Mouse (Mus musculus) adrenal gland, postnatal 25 days (tissue): ENCODE results near the gene Tesmin. TPM values are rescaled to one million over a fixed set of nuclear protein-coding genes. Genes with fewer than 3 reads are reported as not detected.

Experiments used
- DNase-seq: peaks from one replicate; pipeline ENCODE4 v3.0.0; 2021; ENCODE audit warnings: mixed read lengths
- long read RNA-seq: library from polyadenylated mRNA; stranded (forward); transcript quantifications from one replicate; pipeline ENCODE4 v2.0.0, GENCODE M21; 2021
- total RNA-seq: library from RNA; stranded (reverse); gene quantifications from 2 replicates; pipeline ENCODE4 v1.2.3, GENCODE M21; 2021

The Tesmin gene
- total RNA-seq: 0.52 and 0.97 TPM in 2 replicates
- long read RNA-seq: 0 reads

- peak; percentile 87 for DNase-seq
These were observed at the start of gene Tesmin for GRCm38 (mm10) chr19:3388629-3389057. TSS of gene Tesmin (plus strand) at chr19:3388857.

GRCm38 (mm10) chr19:3339187-3339586 lies 49.5 kb upstream of the Tesmin start:
- DNase-seq: no peak

DNA sequence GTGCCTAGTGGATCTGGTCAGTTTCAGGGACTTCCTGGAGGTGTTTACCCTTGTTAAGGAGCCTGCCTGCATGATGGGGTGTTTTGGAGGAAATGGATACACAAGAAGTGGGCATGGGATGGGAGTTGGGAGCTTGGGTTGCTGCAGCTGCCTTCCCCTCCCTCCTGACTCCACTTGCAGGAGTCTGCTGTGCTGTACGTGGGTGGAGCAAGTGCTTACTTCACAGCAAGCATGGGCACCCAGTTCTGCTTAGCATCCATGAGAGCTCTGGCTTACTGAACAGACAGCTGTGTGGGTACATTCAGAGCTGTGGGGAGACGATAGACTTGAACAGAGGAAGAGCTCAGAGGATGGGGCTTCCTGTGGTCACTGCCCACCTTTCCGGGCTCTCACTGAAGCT lies 47.6 kb upstream of the Tesmin start:
- no peak for DNase-seq

- no peak for DNase-seq
These were observed 44.7 kb upstream of the Tesmin start for GRCm38 (mm10) chr19:3343929-3344328.

DNA sequence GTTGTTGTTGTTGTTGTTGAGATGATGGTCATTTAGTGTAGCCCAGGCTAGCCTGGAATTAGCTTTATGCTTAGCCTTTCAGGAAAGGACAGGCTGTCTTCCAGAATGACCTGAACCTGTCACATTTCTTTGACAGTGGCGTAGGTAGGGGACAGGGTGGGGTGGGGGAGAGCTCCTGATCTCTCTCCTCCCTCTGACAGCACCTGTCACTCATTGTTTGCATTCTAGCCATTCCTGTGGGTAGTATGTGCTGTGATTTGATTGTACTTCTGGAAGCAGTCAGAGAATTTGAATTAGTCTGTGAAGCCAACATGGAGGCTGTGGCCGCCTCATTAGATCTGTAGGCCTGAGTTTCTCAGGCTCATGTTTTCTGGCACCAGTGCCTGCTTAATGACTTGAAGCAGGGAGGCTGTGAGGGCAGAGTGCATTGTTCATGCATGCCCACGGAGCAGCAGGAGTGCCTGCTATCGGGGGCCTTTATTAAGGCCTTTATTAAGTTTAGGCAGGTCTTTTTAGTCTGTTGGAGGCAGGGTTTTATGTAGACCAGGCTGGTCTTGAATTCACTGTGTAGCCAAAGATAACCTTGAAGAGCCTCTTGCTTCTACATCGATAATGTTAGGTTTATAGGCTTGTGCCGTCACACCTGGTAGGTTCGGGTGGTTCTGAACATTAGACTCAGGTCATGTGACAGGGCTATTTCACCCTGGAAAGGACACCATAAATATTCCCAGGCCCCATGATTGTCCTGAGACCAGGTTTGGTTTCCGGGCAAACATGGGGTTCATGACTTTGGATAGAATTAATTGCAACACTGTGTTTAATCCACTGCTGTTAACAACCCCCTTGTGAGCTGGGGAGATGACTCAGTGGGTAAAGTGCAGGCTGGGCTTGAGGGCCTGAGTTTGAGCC lies 43.8 kb upstream of the Tesmin start:
- no peak for DNase-seq

GRCm38 (mm10) chr19:3347784-3348183 lies 40.9 kb upstream of the Tesmin start:
- DNase-seq: no peak

DNA sequence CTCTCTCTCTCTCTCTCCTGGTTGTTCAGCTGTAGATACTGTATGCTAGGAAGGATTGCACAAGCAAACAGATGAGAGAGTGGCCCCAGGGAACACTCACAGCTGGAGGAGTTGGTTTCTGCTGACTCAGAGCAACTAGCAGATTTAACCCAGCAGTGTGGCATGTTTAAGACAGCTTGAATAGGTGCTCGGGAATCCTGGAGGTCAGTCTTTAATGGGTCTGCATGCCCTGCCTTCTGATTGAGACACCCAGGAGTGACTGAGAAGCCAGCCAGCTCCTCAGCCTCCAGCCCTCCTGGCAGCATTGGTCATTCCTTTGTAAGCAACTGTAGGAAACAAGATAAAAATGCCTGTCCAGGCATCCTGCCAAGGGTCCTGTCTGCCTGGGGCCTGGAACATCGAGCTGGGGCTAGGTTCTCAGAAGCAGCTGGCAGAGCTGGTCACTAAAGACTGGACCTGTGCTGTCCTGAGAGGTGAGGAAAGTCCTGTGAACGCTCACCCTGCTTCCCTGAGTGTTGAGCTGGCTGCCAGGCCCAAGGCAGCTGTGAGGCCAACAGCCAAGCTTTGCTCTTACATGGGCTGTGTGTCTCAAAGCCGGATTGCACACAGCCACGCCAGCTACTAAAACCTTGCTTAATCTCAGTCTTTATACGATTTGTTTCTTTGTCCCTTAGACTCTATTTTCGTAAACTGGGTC lies 35.1 kb upstream of the Tesmin start:
- peak; percentile 69 for DNase-seq

DNA sequence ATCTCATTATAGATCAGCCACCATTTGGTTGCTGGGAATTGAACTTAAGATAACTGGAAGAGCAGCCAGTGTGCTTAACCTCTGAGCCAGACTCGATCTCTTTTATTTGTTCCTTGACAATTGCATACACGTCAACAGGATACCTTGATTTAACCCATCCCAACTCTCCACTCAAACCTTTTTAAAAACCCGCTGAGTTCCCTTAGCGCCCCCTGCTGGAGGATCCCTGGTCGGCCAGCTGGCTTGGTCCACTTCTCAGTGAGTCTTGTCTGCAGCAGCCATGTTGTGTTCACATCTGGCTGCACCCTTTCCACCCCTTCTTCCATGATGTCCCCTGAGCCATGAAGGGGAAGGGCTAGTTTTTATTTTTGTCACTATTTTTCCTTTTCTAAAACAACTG lies 33.6 kb upstream of the Tesmin start:
- DNase-seq: peak; percentile 55

GRCm38 (mm10) chr19:3356516-3356915 lies 32.1 kb upstream of the Tesmin start:
- DNase-seq: no peak

DNA sequence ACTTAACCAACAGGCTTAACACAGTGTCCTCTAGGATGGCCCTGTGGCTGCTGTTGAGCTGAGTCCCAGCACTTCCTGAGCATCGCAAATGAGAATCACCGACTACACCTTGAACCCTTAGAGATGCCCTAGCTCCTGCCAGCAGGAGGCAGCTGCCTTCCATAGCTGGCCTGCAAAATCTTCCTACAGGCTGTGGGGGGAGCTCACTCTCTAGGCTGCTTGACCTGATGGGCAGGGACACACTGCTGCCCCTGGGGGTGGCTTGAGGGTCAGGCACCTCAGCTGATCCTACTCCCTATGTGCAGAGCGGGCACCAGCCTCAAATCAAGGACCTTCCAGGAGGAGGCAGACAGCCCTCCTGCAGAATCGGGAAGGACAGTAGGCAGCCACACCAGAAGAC lies 31.0 kb upstream of the Tesmin start:
- DNase-seq: no peak

DNA sequence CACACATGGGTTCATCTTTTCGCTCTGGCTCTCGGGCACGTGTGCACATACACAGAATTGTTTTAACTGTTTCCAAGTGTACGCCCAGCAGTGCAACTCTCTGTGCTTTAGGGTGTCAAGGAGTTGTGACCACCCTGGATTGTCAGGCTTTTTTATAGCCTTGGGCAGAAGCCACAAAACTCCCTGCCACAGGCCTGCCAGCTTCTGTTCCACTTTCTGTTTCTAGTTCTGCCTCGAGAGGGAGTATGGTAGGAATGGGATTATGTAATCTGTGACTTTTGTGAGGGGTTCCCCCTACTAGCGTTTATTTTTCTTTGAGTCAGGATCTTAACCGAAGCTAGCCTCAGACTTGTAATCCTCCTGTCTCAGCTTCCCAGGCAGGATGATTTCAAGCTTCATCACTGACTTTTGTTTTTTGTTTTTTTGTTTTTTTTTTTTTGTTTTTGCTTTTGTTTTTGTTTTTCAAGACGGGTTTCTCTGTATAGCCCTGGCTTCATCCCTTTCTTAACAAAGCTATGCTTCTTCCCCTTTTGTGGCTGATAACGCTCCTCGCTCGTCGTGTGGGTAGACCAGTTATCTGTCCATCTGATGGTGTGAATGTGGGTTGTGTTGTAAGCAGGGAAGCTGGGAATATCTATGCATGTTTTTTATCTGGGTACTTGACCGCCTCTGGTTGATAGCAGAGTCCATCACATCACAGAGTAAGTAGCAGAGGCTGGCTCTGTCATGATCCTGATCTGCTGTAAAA lies 28.6 kb upstream of the Tesmin start:
- no peak for DNase-seq

DNA sequence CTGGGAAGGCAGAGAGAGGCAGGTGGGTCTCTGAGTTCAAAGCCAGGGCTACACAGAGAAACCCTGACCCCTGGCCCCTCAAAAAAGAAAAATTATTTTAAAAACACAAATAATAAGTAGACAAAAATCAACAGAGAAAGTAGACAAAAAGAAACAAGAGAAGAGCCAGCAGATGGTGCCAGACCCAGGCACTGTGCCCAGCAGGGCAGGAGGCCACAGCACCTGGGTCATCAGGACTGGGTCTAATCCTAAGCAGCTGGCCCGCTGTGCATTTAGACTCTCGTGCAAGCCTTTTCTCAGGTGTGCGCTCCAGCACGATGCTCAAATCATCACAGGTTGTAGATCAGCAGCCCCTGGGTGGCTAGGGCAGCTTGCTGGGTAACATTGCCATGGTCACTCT lies 25.1 kb upstream of the Tesmin start:
- no peak for DNase-seq

DNA sequence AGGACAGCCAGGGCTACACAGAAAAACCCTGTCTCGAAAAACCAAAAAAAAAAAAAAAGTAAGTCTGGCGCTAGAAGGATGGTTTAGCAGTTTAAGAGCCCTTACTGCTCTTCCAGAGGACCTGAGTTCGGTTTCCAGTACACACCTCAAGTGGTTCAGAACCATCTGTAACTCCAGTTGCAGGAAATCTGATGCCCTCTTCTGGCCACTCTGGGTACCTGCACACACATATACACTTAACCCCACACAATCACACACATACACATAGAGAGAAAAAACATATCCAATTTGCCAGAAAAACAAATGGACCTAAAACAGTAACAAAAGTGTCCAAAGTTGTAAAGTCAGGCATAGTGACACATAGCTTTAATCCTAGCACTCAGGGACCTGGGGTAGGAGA lies 23.6 kb upstream of the Tesmin start:
- DNase-seq: no peak

GRCm38 (mm10) chr19:3368276-3368675 lies 20.4 kb upstream of the Tesmin start:
- no peak for DNase-seq

DNA sequence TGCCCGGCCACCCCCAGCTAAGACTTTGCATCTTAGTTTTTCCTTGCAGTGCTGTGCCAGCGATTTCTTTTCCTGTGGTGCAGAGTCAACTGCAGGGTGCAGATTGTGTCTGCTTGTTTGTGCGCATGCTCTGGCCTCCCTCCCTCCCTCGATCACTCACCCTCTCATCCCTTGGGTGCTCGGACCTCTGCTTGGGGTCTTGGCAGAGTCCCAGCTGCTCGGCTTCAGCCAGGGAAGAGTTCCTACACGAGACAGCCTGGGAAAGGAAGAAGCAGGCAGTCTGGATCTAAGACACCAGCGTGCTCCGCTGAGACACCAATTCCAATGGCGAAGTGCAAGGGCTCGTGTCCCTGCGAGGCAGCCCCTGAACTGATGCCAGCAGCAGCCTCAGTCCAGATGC lies 15.3 kb upstream of the Tesmin start:
- DNase-seq: no peak

- DNase-seq: no peak
These were observed 14.6 kb upstream of the Tesmin start for GRCm38 (mm10) chr19:3374028-3374427.

- DNase-seq: no peak
These were observed 12.6 kb upstream of the Tesmin start for GRCm38 (mm10) chr19:3375945-3376495.

DNA sequence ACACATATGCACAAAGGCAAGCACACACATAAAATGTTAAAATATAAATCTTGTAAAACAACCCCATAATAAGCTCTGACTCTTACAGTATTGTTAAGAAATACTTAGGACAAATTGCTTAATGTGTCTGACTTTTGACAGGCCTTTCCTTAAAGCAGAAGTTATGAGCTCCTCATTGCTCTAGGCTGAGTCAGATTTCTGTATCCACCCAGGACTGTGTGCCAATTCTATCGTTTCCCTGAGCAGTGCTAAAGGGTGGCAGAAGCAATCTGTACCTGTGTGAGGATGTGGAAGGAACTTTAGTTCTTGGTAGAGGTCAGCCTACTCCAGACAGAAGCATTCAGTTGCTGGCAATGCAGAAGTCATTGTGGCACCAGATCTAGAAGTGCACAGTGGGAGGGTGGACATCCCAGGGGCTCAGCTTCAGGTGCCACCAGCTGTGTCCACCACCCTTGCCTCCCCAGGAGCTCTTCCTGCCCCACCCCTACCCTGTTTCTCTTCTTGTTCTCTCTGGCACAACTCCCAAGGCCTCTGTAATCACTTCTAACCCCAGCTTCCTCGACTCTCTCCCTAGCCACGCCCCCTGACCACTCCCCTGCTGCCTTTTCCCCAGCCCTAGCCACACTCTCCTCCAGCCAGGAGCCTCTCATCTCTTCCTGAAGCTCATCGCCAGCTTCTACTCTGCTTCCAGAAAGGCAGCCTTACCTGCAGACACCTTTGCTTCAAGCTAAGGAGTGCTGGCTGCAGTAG lies 11.5 kb upstream of the Tesmin start:
- peak; percentile 43 for DNase-seq

DNA sequence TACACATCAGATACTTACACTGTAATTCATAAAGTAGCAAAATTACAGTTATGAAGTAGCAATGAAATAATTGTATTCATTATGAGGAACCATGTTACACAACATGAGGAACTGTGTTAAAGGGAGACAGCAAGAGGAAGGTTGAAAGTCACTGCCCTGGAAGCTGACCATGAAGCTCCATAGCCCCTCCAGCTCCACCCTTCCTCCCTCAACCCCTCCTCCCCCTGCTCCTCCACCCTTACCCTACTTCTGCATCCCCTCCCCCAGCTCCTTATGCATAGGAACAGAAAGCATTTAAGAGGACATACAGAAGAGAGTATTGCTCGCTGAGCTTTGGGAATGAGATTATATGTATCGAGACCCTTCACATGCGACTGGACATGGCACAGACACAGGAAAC lies 10.0 kb upstream of the Tesmin start:
- no peak for DNase-seq

GRCm38 (mm10) chr19:3388061-3388460 lies 596 bp upstream of the Tesmin start:
- DNase-seq: no peak

DNA sequence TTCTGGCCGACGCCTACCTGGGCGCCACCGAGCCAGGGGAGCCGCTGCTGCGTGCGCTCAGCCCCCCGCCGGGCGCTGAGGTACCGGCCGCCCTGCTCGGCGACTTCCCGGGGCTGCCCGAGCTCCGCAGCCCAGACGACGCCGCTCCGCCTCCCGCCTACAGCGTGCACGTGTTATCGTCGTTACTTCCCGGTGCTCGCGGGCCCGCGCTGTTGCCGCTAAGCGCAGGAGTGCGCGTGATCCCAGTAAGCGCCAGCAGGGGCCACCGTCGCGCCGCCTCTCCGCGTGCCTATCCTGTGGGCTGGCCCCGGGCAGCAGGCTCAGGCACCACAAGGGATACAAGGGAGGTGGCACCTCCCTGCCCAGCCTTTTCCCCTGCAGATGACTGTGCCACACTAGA lies 432 bp downstream of the Tesmin start:
- peak; percentile 91 for DNase-seq

DNA sequence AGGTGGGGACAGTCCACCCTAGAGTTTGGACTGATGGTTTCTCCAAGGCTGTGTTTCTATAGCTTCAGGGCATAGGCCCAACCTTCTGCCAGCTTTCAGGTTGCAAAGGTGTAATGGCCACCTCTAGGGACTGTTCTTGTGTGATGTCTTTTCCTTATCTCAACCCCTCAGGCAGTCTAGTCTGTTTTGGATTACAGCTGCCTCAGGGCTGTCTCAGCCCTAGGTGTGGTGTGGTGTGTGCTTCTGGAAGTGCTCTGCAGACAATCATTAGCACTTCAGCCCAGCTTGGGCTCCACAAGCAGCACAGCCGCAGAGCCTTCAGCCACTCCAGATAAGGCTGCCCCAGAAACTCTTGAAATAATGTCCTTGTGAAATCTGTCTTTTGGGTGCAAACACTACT lies 3.7 kb downstream of the Tesmin start:
- no peak for DNase-seq
